Mouse (Mus musculus): ENCODE measurements at regions not wholly inside any gene's neighbourhood (a gene's known extent, or its start where the extent isn't known, plus 50 kb on each side); places are given as distances from the start of the nearest gene placed in this dataset.
A peak's percentile ranks its signal among the peaks of the same experiment; 100 is the strongest.
"Not testable (repeated sequence)": the region's sequence is repeated elsewhere in the genome, so short reads cannot be mapped to it uniquely, and the experiment has no call there.

DNA sequence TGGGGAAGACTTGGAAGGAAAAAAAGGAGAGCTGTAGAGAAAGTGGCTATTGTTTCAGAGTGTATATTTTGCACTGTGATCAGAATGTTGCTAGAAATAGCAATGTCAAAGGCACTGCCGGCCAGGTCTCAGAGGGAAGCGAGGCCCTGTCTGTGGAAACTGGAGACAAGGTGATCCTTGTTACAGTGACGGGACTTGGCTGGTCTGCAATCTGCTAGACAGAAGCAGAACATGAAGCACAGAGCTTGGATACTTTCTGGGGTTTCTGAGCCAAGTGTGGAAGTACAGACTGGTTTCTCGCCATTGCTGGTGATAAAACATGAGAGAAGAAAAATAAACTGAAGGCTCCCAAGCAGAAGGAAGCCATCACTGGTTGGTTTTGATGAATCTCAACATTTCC is 198.3 kb upstream of the Slc7a14 start:
- peak; percentile 12 for DNase-seq (ENCODE audit: low spot score)

DNA sequence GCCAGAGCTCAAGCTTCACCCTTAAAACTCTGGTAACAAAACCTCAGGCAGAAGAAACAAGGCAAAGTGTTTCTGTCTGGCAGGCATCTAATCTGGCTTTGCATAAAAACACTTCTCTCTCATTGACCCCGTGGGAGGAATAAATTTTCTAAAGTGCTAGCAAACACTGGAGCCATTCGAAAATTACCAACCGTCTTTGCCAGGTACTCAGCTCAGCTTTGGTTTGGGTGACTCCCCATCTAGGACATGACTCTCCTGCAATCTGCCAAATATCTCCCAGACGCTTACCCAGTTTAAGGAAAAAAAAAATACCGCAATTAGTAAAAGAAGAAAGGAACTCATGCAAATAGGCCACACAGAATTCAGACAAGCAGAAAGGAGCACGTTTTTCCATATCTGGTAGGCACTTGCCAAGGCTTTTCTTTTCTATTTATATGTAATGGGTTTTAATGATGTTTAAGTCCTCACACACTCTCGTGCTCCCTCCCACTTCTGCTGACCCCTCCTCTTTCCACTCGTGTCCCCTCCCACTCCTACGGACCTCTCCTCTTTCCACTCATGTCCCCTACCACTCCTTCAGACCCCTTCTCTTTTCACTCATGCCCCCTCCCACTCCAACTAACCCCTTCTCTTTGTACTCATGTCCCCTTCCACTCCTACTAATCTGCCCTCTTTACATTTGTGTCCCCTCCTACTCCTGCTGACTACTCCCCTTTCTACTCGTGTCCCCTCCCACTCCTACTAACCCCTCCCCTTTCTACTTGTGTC is 189.2 kb upstream of the Slc7a14 start:
- DNase-seq (ENCODE audit: low spot score), result no peak

DNA sequence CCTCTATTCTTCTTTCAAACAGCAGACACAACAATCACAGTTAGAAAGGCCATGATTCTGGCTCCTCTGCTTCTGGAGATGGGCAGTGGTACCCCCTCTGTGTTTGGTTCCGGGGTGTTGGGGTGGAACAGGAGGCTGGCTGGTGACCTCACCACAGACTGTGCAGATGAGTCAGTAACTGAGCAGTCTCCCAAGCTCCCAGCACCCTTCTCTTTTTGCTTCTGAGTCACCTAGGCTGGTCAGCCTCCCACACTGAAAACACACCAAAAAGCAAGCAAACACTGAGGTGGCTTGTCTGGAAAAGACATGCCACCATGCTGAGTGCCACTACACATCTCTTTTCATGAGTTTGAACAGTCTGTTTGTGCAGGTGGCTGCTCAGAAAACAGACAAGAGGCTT is 185.1 kb upstream of the Slc7a14 start:
- no peak for DNase-seq (ENCODE audit: low spot score)

- no peak for DNase-seq (ENCODE audit: low spot score)
Measured at GRCm38 (mm10) chr3:31494706-31495105, 184.5 kb upstream of the Slc7a14 start.

DNA sequence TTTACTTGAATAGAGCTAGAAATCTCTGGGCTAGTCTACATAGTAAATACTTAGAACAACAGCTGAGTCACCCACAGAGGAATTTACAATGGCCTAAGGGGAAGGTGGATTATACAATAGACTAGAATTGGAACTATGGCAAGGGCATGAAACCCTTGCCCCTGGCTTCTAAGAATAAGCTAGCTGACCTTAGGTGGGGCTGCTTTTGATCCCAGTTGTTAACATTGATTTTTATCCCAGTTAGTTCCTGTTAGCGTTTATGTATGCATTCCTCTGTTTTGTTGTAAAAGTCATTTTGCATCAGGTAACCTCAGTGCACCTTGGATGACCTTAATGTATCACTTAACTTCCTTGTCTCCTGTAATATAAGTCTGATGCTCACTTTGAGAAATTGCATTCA is 181.6 kb upstream of the Slc7a14 start:
- DNase-seq (ENCODE audit: low spot score), result not testable (repeated sequence)

GRCm38 (mm10) chr3:31487596-31487995 is 177.4 kb upstream of the Slc7a14 start:
- DNase-seq (ENCODE audit: low spot score), result no peak

- DNase-seq (ENCODE audit: low spot score), result no peak
Measured at GRCm38 (mm10) chr3:31481964-31482363, 171.8 kb upstream of the Slc7a14 start.

GRCm38 (mm10) chr3:31467882-31468281 is 157.7 kb upstream of the Slc7a14 start:
- DNase-seq (ENCODE audit: low spot score), result no peak

DNA sequence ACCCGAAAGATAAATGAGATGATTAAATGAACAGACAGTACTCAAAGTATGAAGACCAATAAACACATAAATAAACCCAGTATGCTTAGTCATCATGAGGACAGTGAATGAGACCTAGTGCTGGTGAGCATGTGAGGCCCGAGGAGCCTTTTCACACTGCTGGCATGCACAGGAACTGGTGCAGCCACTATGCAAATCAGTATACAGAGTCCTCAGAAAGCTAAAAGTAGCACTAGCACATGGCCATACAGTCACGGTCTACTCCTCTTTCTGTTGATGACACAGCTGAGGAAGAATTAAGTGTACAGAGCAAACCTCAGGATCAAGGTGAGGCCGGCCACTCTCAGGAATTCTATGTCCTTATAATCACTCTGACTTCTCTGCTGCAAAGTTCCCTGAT is 154.1 kb upstream of the Slc7a14 start:
- DNase-seq (ENCODE audit: low spot score), result no peak

GRCm38 (mm10) chr3:31459456-31459855 is 149.3 kb upstream of the Slc7a14 start:
- DNase-seq (ENCODE audit: low spot score), result peak; percentile 27

DNA sequence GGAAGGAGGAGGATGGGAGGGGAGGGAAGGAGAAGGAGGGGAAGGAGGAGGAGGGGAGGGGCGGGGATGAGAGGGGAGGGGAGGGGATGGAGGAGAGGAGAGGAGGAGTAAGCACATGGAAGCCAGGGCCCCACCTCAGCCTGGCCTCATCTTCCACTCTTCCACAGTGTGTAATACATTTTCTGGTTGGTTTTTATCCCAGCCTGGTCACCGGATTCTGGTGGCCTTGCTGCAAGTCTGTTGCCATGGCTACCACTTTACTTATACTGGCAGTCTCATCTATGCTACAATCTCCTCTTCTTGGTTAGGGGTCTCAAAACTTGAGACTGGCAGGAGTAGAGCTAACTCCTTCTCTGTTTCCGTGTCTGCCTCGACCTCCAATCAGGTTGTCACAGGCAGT is 147.8 kb upstream of the Slc7a14 start:
- DNase-seq (ENCODE audit: low spot score), result no peak

- DNase-seq (ENCODE audit: low spot score), result no peak
Measured at GRCm38 (mm10) chr3:31455031-31455430, 144.9 kb upstream of the Slc7a14 start.

- no peak for DNase-seq (ENCODE audit: low spot score)
Measured at GRCm38 (mm10) chr3:31444861-31445260, 134.7 kb upstream of the Slc7a14 start.

DNA sequence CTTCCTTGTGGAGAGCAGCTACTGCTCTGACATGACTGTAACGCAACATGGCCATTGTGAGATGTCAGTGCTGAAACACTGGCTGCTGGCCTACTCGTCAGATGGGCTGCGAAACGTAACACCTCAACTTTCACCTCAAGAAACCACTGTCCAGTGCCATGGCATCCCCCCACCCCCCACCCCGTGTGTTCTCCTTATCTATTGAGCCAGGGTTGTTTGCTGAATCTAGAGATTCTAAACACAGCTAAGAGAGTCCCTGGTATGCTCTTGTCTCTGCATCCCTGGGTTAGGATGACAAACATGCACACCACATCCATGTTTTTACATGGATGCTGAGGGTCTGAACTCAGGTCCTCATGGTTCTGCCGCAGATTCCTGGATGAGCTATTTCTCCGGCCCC is 134.1 kb upstream of the Slc7a14 start:
- no peak for DNase-seq (ENCODE audit: low spot score)

- DNase-seq (ENCODE audit: low spot score), result no peak
Measured at GRCm38 (mm10) chr3:31443894-31444293, 133.7 kb upstream of the Slc7a14 start.

GRCm38 (mm10) chr3:31440282-31440681 is 130.1 kb upstream of the Slc7a14 start:
- no peak for DNase-seq (ENCODE audit: low spot score)

DNA sequence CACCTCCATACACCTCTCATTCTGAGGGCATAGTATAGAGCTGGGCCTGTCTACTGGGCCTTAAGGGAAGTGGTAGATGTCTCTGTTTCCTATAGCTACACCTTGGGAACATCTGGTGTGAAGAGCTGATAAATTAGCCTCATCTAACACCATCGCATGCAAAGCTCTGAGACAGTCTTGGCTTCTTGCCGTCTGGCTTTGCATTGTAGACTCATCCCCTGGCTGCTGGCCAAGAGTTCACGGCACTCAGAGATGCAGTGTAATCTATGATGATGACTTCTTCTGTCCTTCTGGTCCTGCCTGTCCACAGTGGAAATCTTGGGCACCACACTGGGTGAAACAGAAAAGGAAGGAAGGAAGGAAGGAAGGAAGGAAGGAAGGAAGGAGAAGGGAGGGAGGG is 127.8 kb upstream of the Slc7a14 start:
- peak; percentile 6 for DNase-seq (ENCODE audit: low spot score)

- DNase-seq (ENCODE audit: low spot score), result no peak
Measured at GRCm38 (mm10) chr3:31435204-31435963, 125.2 kb upstream of the Slc7a14 start.

GRCm38 (mm10) chr3:31433201-31433600 is 123.0 kb upstream of the Slc7a14 start:
- no peak for DNase-seq (ENCODE audit: low spot score)

- no peak for DNase-seq (ENCODE audit: low spot score)
Measured at GRCm38 (mm10) chr3:31423517-31423916, 113.3 kb upstream of the Slc7a14 start.

- no peak for DNase-seq (ENCODE audit: low spot score)
Measured at GRCm38 (mm10) chr3:31408802-31409201, 98.6 kb upstream of the Slc7a14 start.

- no peak for DNase-seq (ENCODE audit: low spot score)
Measured at GRCm38 (mm10) chr3:31405880-31406279, 95.7 kb upstream of the Slc7a14 start.

GRCm38 (mm10) chr3:31399136-31399535 is 89.0 kb upstream of the Slc7a14 start:
- no peak for DNase-seq (ENCODE audit: low spot score)

GRCm38 (mm10) chr3:31394533-31394932 is 84.4 kb upstream of the Slc7a14 start:
- peak; percentile 4 for DNase-seq (ENCODE audit: low spot score)
